Mouse (Mus musculus) megakaryocyte progenitor cell, adult 5-6 weeks (primary cell): ENCODE measurements around the gene St6galnac6. TPM values are rescaled to one million over a fixed set of nuclear protein-coding genes. Genes with fewer than 3 reads are reported as not detected.

Experiments
- ATAC-seq: replicated peaks from 2 replicates; pipeline ENCODE4 v1.8.0; 2016; ENCODE audit warnings: mild to moderate bottlenecking, moderate TSS enrichment, inconsistent platforms; ENCODE audit not compliant: poor library complexity
- total RNA-seq, 2 experiments: library from RNA; stranded (forward) in 1 of 2; stranded (reverse) in 1 of 2; fragments of 157-497, 149-512 nt in 1 of 2; fragments of 200-1000 nt in 1 of 2; gene quantifications; 2 replicates each; pipeline versions ENCODE4 v1.2.3 to v1.2.4; 2015 to 2017

The St6galnac6 gene
- total RNA-seq, 2 experiments from 2014 or later = 7.9 to 19.0 TPM

- peak; percentile 12; the same call in 1 of the 2 replicates for ATAC-seq
Observed at GRCm38 (mm10) chr2:32610610-32611229, 11.2 kb downstream of the St6galnac6 start.

GRCm38 (mm10) chr2:32612274-32612673 is 12.8 kb downstream of the St6galnac6 start:
- ATAC-seq = no peak

- no peak for ATAC-seq
Observed at GRCm38 (mm10) chr2:32617109-32617508, 17.6 kb downstream of the St6galnac6 start.

- no peak for ATAC-seq
Observed at GRCm38 (mm10) chr2:32617601-32618000, 18.1 kb downstream of the St6galnac6 start.

GRCm38 (mm10) chr2:32618051-32618450 is 18.5 kb downstream of the St6galnac6 start:
- no peak for ATAC-seq

- ATAC-seq = peak; percentile 78
Observed at GRCm38 (mm10) chr2:32620682-32621516, 21.4 kb downstream of the St6galnac6 start.

- ATAC-seq = no peak; the same call in 1 of the 2 replicates
Observed at GRCm38 (mm10) chr2:32621517-32621859, 22.0 kb downstream of the St6galnac6 start, which contains the start of gene Ak1. Gene Ak1, plus strand, starts transcription at chr2:32621758.

- ATAC-seq = no peak
Observed at GRCm38 (mm10) chr2:32624111-32624748, 24.7 kb downstream of the St6galnac6 start.

GRCm38 (mm10) chr2:32625212-32625872 is 25.8 kb downstream of the St6galnac6 start:
- ATAC-seq = peak; percentile 51; the same call in 1 of the 2 replicates

- ATAC-seq = no peak
Observed at GRCm38 (mm10) chr2:32625873-32626694, 26.6 kb downstream of the St6galnac6 start.

GRCm38 (mm10) chr2:32627266-32628043 is 27.9 kb downstream of the St6galnac6 start:
- no peak for ATAC-seq

GRCm38 (mm10) chr2:32628044-32628550 is 28.6 kb downstream of the St6galnac6 start:
- no peak for ATAC-seq

- no peak for ATAC-seq
Observed at GRCm38 (mm10) chr2:32628729-32629128, 29.2 kb downstream of the St6galnac6 start.

- peak; percentile 45 for ATAC-seq
Observed at GRCm38 (mm10) chr2:32629276-32629976, 29.9 kb downstream of the St6galnac6 start.

- no peak for ATAC-seq
Observed at GRCm38 (mm10) chr2:32630036-32630435, 30.5 kb downstream of the St6galnac6 start.

- ATAC-seq = no peak
Observed at GRCm38 (mm10) chr2:32631046-32631445, 31.5 kb downstream of the St6galnac6 start.

GRCm38 (mm10) chr2:32631737-32632394 is 32.4 kb downstream of the St6galnac6 start:
- ATAC-seq = peak; percentile 83

GRCm38 (mm10) chr2:32633660-32634059 is 34.2 kb downstream of the St6galnac6 start:
- no peak for ATAC-seq
